Mouse (Mus musculus) E14TG2a.4 (cell line): ENCODE measurements around the gene Cdc45.

Experiments
- H3K27me3 ChIP-seq: 2 replicates; pipeline ENCODE4 v1.6.1; 2014; ENCODE audit warnings: low read length, control low read depth; ENCODE audit not compliant: insufficient read depth
- H3K36me3 ChIP-seq: 2 replicates; pipeline ENCODE4 v1.6.1; 2014; ENCODE audit warnings: low read length, control low read depth; ENCODE audit not compliant: insufficient read depth
- H3K4me1 ChIP-seq: replicated peaks from 2 replicates; pipeline ENCODE4 v1.6.1; 2014; ENCODE audit warnings: low read depth, low read length, control low read depth
- H3K4me3 ChIP-seq: replicated peaks from 2 replicates; pipeline ENCODE4 v1.5.1; 2014; ENCODE audit warnings: mild to moderate bottlenecking, low read length
- H3K9me3 ChIP-seq: 2 replicates; pipeline ENCODE4 v1.6.1; 2014; ENCODE audit warnings: low read length, control low read depth
- CTCF ChIP-seq: conservative IDR thresholded peaks from 2 replicates; pipeline ENCODE4 v1.5.1; 2014; ENCODE audit warnings: low read length
- NANOG ChIP-seq: IDR thresholded peaks from 2 replicates; pipeline ENCODE4 v1.6.1; 2014; ENCODE audit warnings: borderline replicate concordance, low read length, mixed read lengths
- POU5F1 ChIP-seq: IDR thresholded peaks from 2 replicates; pipeline ENCODE4 v1.6.1; 2014; ENCODE audit warnings: low read length, borderline replicate concordance

Cdc45 gene

DNA sequence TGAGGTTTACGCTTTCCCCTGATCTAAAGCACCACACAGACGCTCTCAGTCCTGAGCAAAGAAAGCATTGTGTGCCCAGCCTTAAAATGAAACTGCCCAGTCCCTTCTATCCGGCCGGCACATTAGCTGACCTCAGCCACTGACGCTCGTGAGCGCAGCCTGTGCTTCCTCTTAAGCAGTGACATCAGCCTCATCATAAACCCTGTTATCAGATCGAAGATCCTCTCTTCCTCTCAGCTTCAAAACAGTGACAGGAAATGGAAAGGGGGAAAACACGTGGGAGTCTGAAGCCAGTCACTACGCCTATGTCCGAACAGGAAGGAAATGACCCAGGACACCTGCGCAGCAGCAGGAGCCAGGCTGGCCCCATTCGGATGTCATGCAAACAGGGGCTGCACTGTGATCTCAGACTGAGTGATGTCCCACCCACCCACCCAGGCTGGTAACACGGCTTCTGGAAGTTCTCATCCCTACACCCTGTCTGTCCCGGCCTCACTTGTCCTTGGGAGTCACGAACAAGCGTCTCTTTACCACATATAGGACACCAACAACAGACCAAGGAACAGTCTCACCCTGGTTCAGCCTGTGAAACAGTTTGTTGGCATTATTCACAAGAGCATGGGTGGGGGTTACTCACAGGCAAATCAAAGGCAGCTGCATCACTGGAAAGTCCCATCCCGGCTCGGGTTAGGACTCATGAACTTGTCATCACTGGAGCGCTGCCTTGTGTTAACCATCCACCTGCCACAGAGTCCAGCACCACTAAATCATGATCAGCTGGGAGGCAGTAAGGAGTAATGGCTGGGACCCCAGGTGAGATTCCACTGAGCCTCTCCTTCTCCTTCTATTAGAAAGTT, 78.5 kb downstream of the Cdc45 start:
- H3K27me3 ChIP-seq = peaks cover 3% of the 10 kb centered on the region
- peaks cover 54% of the 10 kb centered on the region for H3K4me1 ChIP-seq
- H3K4me3 ChIP-seq = no peak overlapping the region
- TF ChIP-seq CTCF = no peak
- TF ChIP-seq NANOG = no peak
- no peak for TF ChIP-seq POU5F1
- no peaks in the 10 kb centered on the region for H3K36me3 ChIP-seq
- H3K9me3 ChIP-seq = no peaks in the 10 kb centered on the region

DNA sequence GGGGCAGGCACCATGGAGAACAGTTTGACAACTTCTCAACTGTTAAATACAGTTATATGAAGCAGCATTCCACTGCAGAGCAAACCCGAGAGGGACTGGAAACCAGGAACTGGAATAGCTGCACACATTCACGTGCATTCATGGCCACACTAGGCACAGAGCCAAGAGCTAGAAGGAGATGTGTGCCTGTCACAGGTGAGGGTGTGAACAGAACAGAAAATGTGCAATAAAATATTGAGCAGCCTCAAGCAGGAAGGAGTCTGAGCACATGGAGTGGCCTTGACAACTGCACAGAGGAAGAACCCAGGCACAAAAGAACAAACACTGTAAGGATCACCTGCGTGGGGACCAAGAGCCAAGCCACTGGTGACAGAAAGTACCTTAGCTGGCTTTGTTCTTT, 81.1 kb downstream of the Cdc45 start:
- Histone ChIP-seq H3K4me3 (no peak overlapping the region), H3K36me3 (no peaks in the 10 kb centered on the region), H3K27me3 (peaks cover 3% of the 10 kb centered on the region), H3K4me1 (peaks cover 55% of the 10 kb centered on the region), H3K9me3 (no peaks in the 10 kb centered on the region)
- TF ChIP-seq POU5F1 (no peak), CTCF (no peak)
